Mouse (Mus musculus) intestine, embryonic 16.5 days (tissue): ENCODE measurements around the gene Gm17655. TPM values are rescaled to one million over a fixed set of nuclear protein-coding genes. Genes with fewer than 3 reads are reported as not detected.
"Not testable (repeated sequence)": the region's sequence is repeated elsewhere in the genome, so short reads cannot be mapped to it uniquely, and the experiment has no call there.

Source experiments
- ATAC-seq: fragments of 200-750 bp; cut with Nextera tagmentation; 2 replicates; pipeline ENCODE4 v1.8.0; 2017; ENCODE audit warnings: moderate TSS enrichment, moderate library complexity
- H3K27ac ChIP-seq: fragments of 300-500 bp; sonication (generic); 2 replicates; pipeline ENCODE4 v1.5.1; 2014; ENCODE audit warnings: mild to moderate bottlenecking, low read length
- H3K27me3 ChIP-seq: fragments of 300-500 bp; sonication (generic); replicated peaks from 2 replicates; pipeline ENCODE4 v1.6.1; 2014; ENCODE audit warnings: low read length, control low read depth, mixed read lengths; ENCODE audit not compliant: control insufficient read depth, insufficient read depth
- H3K36me3 ChIP-seq: fragments of 300-500 bp; sonication (generic); 2 replicates; pipeline ENCODE4 v1.6.1; 2014; ENCODE audit warnings: low read length, control low read depth; ENCODE audit not compliant: control insufficient read depth, insufficient read depth
- H3K4me1 ChIP-seq: fragments of 300-500 bp; sonication (generic); 2 replicates; pipeline ENCODE4 v1.6.1; 2014; ENCODE audit warnings: low read length, control low read depth, mixed read lengths; ENCODE audit not compliant: control insufficient read depth, insufficient read depth
- H3K4me2 ChIP-seq: fragments of 300-500 bp; sonication (generic); 2 replicates; pipeline ENCODE4 v1.6.1; 2014; ENCODE audit warnings: low read depth, low read length, control low read depth
- H3K4me3 ChIP-seq: fragments of 300-500 bp; sonication (generic); 2 replicates; pipeline ENCODE4 v1.5.1; 2014; ENCODE audit warnings: mild to moderate bottlenecking, low read length
- H3K9ac ChIP-seq: fragments of 300-500 bp; sonication (generic); 2 replicates; pipeline ENCODE4 v1.6.1; 2014; ENCODE audit warnings: low read depth, low read length
- H3K9me3 ChIP-seq: fragments of 300-500 bp; sonication (generic); 2 replicates; pipeline ENCODE4 v1.6.1; 2016; ENCODE audit warnings: low read length, control low read depth; ENCODE audit not compliant: control insufficient read depth
- WGBS: fragments of 180-500 bp; shearing (Covaris S2); extraction: QIAGEN DNeasy Blood & Tissue Kit; methylation state at CpG from one replicate; pipeline ENCODE4 v1.1.7; 2014; 5-methylcytosine and 5-hydroxymethylcytosine counted together
- polyA plus RNA-seq: library from polyadenylated mRNA; unstranded; fragments of >200 nt; fragmentation: Nextera tagmentation; extraction: Ambion mirVana; gene quantifications from 2 replicates; pipeline ENCODE4 v1.2.1, GENCODE M21; 2015

Gm17655 gene
- polyA plus RNA-seq, 1 experiment from 2014 or later: 3.7 TPM

GRCm38 (mm10) chr5:110091546-110091945, 19.2 kb upstream of the Gm17655 start:
- Histone ChIP-seq H3K9me3 (no peaks in the 10 kb centered on the region), H3K4me3 (no peak overlapping the region), H3K4me1 (no peaks in the 10 kb centered on the region), H3K9ac (no peak overlapping the region), H3K27me3 (no peaks in the 10 kb centered on the region), H3K27ac (no peak overlapping the region), H3K36me3 (no peaks in the 10 kb centered on the region), H3K4me2 (no peak overlapping the region)
- ATAC-seq: peak; percentile 19
- 53% methylated on average over 2 of the region's 2 CpGs for WGBS

GRCm38 (mm10) chr5:110086161-110086866, 14.0 kb upstream of the Gm17655 start:
- ATAC-seq: no peak
- Histone ChIP-seq H3K9ac (no peak overlapping the region), H3K9me3 (no peaks in the 10 kb centered on the region), H3K4me1 (no peaks in the 10 kb centered on the region), H3K4me2 (no peak overlapping the region), H3K4me3 (no peak overlapping the region), H3K36me3 (no peaks in the 10 kb centered on the region), H3K27ac (no peak overlapping the region), H3K27me3 (no peaks in the 10 kb centered on the region)
- WGBS: 31% methylated on average over 14 of the region's 14 CpGs

DNA sequence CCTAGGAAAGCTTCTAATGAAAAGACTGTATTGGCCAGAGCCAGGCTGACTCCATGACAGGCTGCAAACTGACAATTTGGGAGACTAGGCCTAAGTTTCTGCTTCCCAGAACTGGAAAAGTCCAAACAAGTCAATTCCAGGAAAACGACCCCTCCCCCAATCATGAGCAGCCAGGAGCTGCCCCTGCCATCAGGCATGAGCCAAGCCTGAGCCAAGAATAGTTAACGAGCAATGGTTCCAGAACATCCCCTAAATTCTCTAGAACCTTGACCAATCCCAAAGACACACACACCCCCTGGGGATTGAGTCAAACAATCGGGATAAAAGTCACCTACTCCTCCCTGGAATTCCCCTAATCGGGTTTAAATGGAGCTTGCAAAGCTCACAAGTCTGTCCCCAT, 10.6 kb upstream of the Gm17655 start:
- 84% methylated on average over 4 of the region's 4 CpGs for WGBS
- H3K4me1 ChIP-seq: no peaks in the 10 kb centered on the region
- H3K9ac ChIP-seq: no peak overlapping the region

GRCm38 (mm10) chr5:110057637-110058408, 14.5 kb downstream of the Gm17655 start:
- Histone ChIP-seq H3K27ac (peak overlapping the region; percentile 59; the same call in 1 of the 2 replicates), H3K9me3 (no peaks in the 10 kb centered on the region), H3K4me3 (peak overlapping the region; percentile 75), H3K4me2 (peak overlapping the region; percentile 54), H3K27me3 (no peaks in the 10 kb centered on the region), H3K4me1 (no peaks in the 10 kb centered on the region), H3K9ac (peak overlapping the region; percentile 78), H3K36me3 (no peaks in the 10 kb centered on the region)
- peak; percentile 100 for ATAC-seq
- WGBS: 2% methylated on average over 19 of the region's 19 CpGs

More for the DNA sequence above, 10.6 kb upstream of the Gm17655 start:
- no peaks in the 10 kb centered on the region for H3K27me3 ChIP-seq
- no peak for ATAC-seq
- no peak overlapping the region for H3K4me2 ChIP-seq
- no peak overlapping the region for H3K27ac ChIP-seq
- H3K36me3 ChIP-seq: no peaks in the 10 kb centered on the region
- H3K9me3 ChIP-seq: 0 out of 2 replicates have a peak, but pooled peaks cover 4% of the 10 kb centered on the region
- H3K4me3 ChIP-seq: no peak overlapping the region

DNA sequence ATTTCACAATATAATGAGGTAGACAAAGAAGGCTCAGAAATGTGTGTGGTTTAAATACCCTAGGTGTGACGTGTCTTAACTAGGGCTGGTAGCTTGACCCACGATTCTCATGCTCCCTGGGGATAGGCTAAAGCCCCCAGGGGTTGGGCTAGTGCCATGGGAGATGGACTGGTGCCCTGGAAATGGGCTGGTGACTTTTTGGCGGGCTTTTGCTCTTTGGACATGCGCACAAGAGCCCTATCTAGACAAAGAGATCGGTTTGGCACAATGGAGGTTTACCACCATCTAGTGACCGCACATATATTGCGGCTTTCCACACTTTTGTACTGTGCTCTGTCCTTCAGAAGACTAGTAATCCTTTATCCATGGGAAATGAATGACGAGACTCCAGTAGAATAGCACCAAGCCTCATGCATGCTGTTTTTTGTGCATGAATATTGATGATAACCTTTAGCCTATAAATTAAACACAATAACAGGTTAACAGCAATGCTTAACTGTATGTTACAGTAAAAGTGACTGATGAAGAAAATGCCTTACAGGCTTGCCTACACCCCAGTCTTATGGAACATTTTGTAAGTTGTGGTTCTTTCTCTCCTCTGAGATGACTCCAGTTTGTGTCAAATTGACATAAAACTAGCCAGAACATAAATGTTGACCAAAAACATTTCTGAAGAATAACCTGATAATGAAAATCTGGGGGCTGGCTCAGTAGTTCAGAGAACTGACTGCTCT, 48.5 kb downstream of the Gm17655 start:
- H3K9me3 ChIP-seq, H3K9ac ChIP-seq: not testable (repeated sequence)

GRCm38 (mm10) chr5:110023273-110023672, 49.0 kb downstream of the Gm17655 start:
- Histone ChIP-seq H3K36me3 (no peaks in the 10 kb centered on the region), H3K4me1 (no peaks in the 10 kb centered on the region), H3K4me2 (no peak overlapping the region), H3K9ac (no peak overlapping the region), H3K9me3 (no peaks in the 10 kb centered on the region), H3K27ac (no peak overlapping the region), H3K4me3 (peak overlapping the region; percentile 20; the same call in 1 of the 2 replicates), H3K27me3 (no peaks in the 10 kb centered on the region)
- 53% methylated on average over 9 of the region's 9 CpGs for WGBS
- no peak for ATAC-seq

More for the DNA sequence above, 48.5 kb downstream of the Gm17655 start:
- H3K4me1 ChIP-seq, H3K27me3 ChIP-seq, H3K4me3 ChIP-seq, H3K4me2 ChIP-seq, H3K36me3 ChIP-seq, H3K27ac ChIP-seq: not testable (repeated sequence)
- ATAC-seq: peak; percentile 46
- WGBS: 45% methylated on average over 8 of the region's 8 CpGs

GRCm38 (mm10) chr5:110015775-110016174, 56.5 kb downstream of the Gm17655 start:
- WGBS: 85% methylated on average over 10 of the region's 10 CpGs

More at GRCm38 (mm10) chr5:110015775-110016174, 56.5 kb downstream of the Gm17655 start:
- H3K9me3 ChIP-seq, H3K27me3 ChIP-seq, H3K36me3 ChIP-seq, H3K9ac ChIP-seq, H3K4me3 ChIP-seq, H3K27ac ChIP-seq, H3K4me2 ChIP-seq, H3K4me1 ChIP-seq, ATAC-seq: not testable (repeated sequence)
